8 mouse cellular contexts compared by ENCODE assay signal in genomic region chr1:33758488-33758887, GRCm38 (mm10). TPM values are rescaled to one million over a fixed set of nuclear protein-coding genes. Genes with fewer than 3 reads are reported as not detected.
DNase-seq lines count a peak whose midpoint lies in the region; ATAC-seq and TF ChIP-seq lines count a peak whose summit lies in the region.
"Had no signal": no experiment of that assay in that cellular context is flagged by ENCODE, and none has a peak within 500 bp of the region (broad histone marks: within the 10 kb centered on the region; RNA-seq: fewer than 3 reads in every experiment).

No protein-coding gene starts in this region.

- 54% methylated on average over 4 of the region's 4 CpGs for WGBS in lung, embryonic 14.5 days

- no peak overlapping the region for H3K27ac ChIP-seq in lung, embryonic 14.5 days (ENCODE audit: low read depth)

- no peak overlapping the region for H3K4me3 ChIP-seq in lung, embryonic 14.5 days (ENCODE audit: low read depth, low read length)

- peaks cover 16% of the 10 kb centered on the region; the same call in 1 of the 2 replicates for H3K36me3 ChIP-seq in lung, embryonic 14.5 days (ENCODE audit: insufficient read depth)

- no peaks in the 10 kb centered on the region for H3K27me3 ChIP-seq in lung, embryonic 14.5 days (ENCODE audit: insufficient read depth, low read length)

- ATAC-seq in lung, embryonic 14.5 days (ENCODE audit: insufficient read depth) = no peak
- ATAC-seq in erythroid progenitor cell, adult 5-6 weeks (replicated peaks; ENCODE audit: low FRiP score, poor library complexity, severe bottlenecking) = peak; percentile 54

- no peaks in the 10 kb centered on the region; the same call in 1 of the 2 replicates for H3K4me1 ChIP-seq in lung, embryonic 14.5 days (ENCODE audit: insufficient read depth)

- no peak for TF ChIP-seq CTCF in lung, embryonic 14.5 days (IDR thresholded peaks at IDR 0.05; ENCODE audit: low read depth)

- no peak for DNase-seq in lung, embryonic 14.5 days
- no peak for DNase-seq in lung, postnatal 36 days
- DNase-seq in brain, adult 2 months (ENCODE audit: low read depth, low spot score) = peak; percentile 37
- DNase-seq in naive thymus-derived CD4-positive, alpha-beta T cell, adult 2 months (ENCODE audit: low read depth) = peak; percentile 11
- no peak for DNase-seq in adrenal gland, postnatal 10 days
- no peak for DNase-seq in T-cell, adult 2 months (ENCODE audit: low spot score)
- DNase-seq: lung, postnatal 10 days had no signal

- no peak overlapping the region for H3K9ac ChIP-seq in lung, embryonic 14.5 days

- no peaks in the 10 kb centered on the region for H3K9me3 ChIP-seq in lung, embryonic 14.5 days (ENCODE audit: low read depth, low read length)

- 0 out of 2 replicates have a peak overlapping the region, but pooled peaks have one; percentile 91 for H3K4me2 ChIP-seq in lung, embryonic 14.5 days

RNA-seq across cellular contexts. Expression of gene Bag2, which starts 0.9 kb away (rescaled TPM):
- polyA plus RNA-seq in lung, embryonic 14.5 days (2014; fragmentation: Nextera tagmentation; extraction: Ambion mirVana) = 39.4 and 43.8 TPM in 2 replicates
- 25.9 and 37.7 TPM in 2 replicates for total RNA-seq in erythroid progenitor cell, adult 5-6 weeks (2015; ENCODE audit: low replicate concordance)
- 33.9 and 59.6 TPM in 2 replicates for total RNA-seq in erythroid progenitor cell, adult 5-6 weeks (2017; ENCODE audit: low replicate concordance)
- total RNA-seq in adrenal gland, postnatal 10 days (2021) = 10 to 100 TPM; 15.7 to 19.8 TPM

RNA-seq across cellular contexts. Expression of gene Rab23, which starts 38.8 kb away (rescaled TPM):
- 22.1 and 23.8 TPM in 2 replicates for polyA plus RNA-seq in lung, embryonic 14.5 days (2014; fragmentation: Nextera tagmentation; extraction: Ambion mirVana)
- total RNA-seq in erythroid progenitor cell, adult 5-6 weeks (2015; ENCODE audit: low replicate concordance) = 1.7 and 3.6 TPM in 2 replicates
- 4.0 and 8.9 TPM in 2 replicates for total RNA-seq in erythroid progenitor cell, adult 5-6 weeks (2017; ENCODE audit: low replicate concordance)
- total RNA-seq in adrenal gland, postnatal 10 days (2021) = 10 to 100 TPM; 11.6 to 14.6 TPM

RNA-seq across cellular contexts. Expression of gene Zfp451, which starts 55.9 kb away (rescaled TPM):
- polyA plus RNA-seq in lung, embryonic 14.5 days (2014; fragmentation: Nextera tagmentation; extraction: Ambion mirVana) = 32.4 and 34.3 TPM in 2 replicates
- total RNA-seq in erythroid progenitor cell, adult 5-6 weeks (2015; ENCODE audit: low replicate concordance) = 31.4 and 34.2 TPM in 2 replicates
- total RNA-seq in erythroid progenitor cell, adult 5-6 weeks (2017; ENCODE audit: low replicate concordance) = 22.2 and 22.7 TPM in 2 replicates
- total RNA-seq in adrenal gland, postnatal 10 days (2021) = 10 to 100 TPM; 28.4 to 36.2 TPM

Comparison
In these comparisons a context has a peak if more than half of its experiments do, and no peak if none do; other contexts are left out.
1. DNase-seq: peak in brain, adult 2 months (single experiment) and naive thymus-derived CD4-positive, alpha-beta T cell, adult 2 months (single experiment); none in lung, embryonic 14.5 days (single experiment), lung, postnatal 36 days (single experiment), adrenal gland, postnatal 10 days (single experiment) and T-cell, adult 2 months (single experiment).